ENCODE assay signal across 8 mouse cellular contexts in genomic region chr11:102455740-102456396, GRCm38 (mm10). TPM values are rescaled to one million over a fixed set of nuclear protein-coding genes. Genes with fewer than 3 reads are reported as not detected.
DNase-seq lines count a peak whose midpoint lies in the region; ATAC-seq and TF ChIP-seq lines count a peak whose summit lies in the region.

No protein-coding gene starts in this region.

- WGBS in embryonic facial prominence, embryonic 11.5 days, result under 1% methylated on average over 40 of the region's 40 CpGs
- 3% methylated on average over 35 of the region's 40 CpGs for WGBS in heart, embryonic 11.5 days (ENCODE audit: insufficient replicate concordance)
- WGBS in kidney, embryonic 14.5 days, result under 1% methylated on average over 37 of the region's 40 CpGs
- under 1% methylated on average over 40 of the region's 40 CpGs for WGBS in lung, embryonic 15.5 days

- H3K4me2 ChIP-seq in embryonic facial prominence, embryonic 11.5 days (ENCODE audit: low read depth, low read length), result peak overlapping the region; percentile 62
- H3K4me2 ChIP-seq in heart, embryonic 11.5 days, result peak overlapping the region; percentile 94
- H3K4me2 ChIP-seq in kidney, embryonic 14.5 days (replicated peaks; ENCODE audit: low read depth, low read length), result peak overlapping the region; percentile 87
- H3K4me2 ChIP-seq in lung, embryonic 15.5 days, result peak overlapping the region; percentile 94

- H3K4me1 ChIP-seq in E14TG2a.4 (replicated peaks; ENCODE audit: low read depth, low read length), result peaks cover 58% of the 10 kb centered on the region
- no peaks in the 10 kb centered on the region; the same call in 1 of the 2 replicates for H3K4me1 ChIP-seq in embryonic facial prominence, embryonic 11.5 days (ENCODE audit: control insufficient read depth, insufficient read depth, low read length)
- peaks cover 21% of the 10 kb centered on the region for H3K4me1 ChIP-seq in heart, embryonic 11.5 days (ENCODE audit: control insufficient read depth, insufficient read depth, low read length)
- peaks cover 14% of the 10 kb centered on the region for H3K4me1 ChIP-seq in kidney, embryonic 14.5 days (ENCODE audit: control insufficient read depth, insufficient read depth, low read length)
- H3K4me1 ChIP-seq in lung, embryonic 15.5 days, result peaks cover 28% of the 10 kb centered on the region

- no peaks in the 10 kb centered on the region for H3K9me3 ChIP-seq in E14TG2a.4 (ENCODE audit: low read length)
- H3K9me3 ChIP-seq in embryonic facial prominence, embryonic 11.5 days (replicated peaks; ENCODE audit: control insufficient read depth, low read length), result no peaks in the 10 kb centered on the region
- no peaks in the 10 kb centered on the region for H3K9me3 ChIP-seq in heart, embryonic 11.5 days (replicated peaks; ENCODE audit: control insufficient read depth, low read length)
- no peaks in the 10 kb centered on the region for H3K9me3 ChIP-seq in kidney, embryonic 14.5 days (ENCODE audit: control insufficient read depth, low read length)
- no peaks in the 10 kb centered on the region for H3K9me3 ChIP-seq in lung, embryonic 15.5 days

- H3K27ac ChIP-seq in embryonic facial prominence, embryonic 11.5 days (replicated peaks; ENCODE audit: low read depth, low read length), result peak overlapping the region; percentile 5; the same call in 1 of the 2 replicates
- H3K27ac ChIP-seq in heart, embryonic 11.5 days (ENCODE audit: low read depth, low read length), result peak overlapping the region; percentile 29; the same call in 1 of the 2 replicates
- peak overlapping the region; percentile 73 for H3K27ac ChIP-seq in kidney, embryonic 14.5 days (ENCODE audit: low read depth, low read length)
- H3K27ac ChIP-seq in lung, embryonic 15.5 days, result peak overlapping the region; percentile 80

- peak; percentile 84 for DNase-seq in adipocyte (ENCODE audit: low spot score)
- peak; percentile 90 for DNase-seq in embryonic facial prominence, embryonic 11.5 days (ENCODE audit: low spot score)
- peak; percentile 72 to 80 for DNase-seq in urinary bladder, postnatal 4 days (ENCODE audit: low spot score in 2 of 2)

- peak overlapping the region; percentile 36 for H3K9ac ChIP-seq in embryonic facial prominence, embryonic 11.5 days (replicated peaks; ENCODE audit: low read length)
- H3K9ac ChIP-seq in heart, embryonic 11.5 days (ENCODE audit: low read depth, low read length), result peak overlapping the region; percentile 58; the same call in 1 of the 2 replicates
- H3K9ac ChIP-seq in kidney, embryonic 14.5 days (ENCODE audit: low read depth, low read length), result peak overlapping the region; percentile 55
- H3K9ac ChIP-seq in lung, embryonic 15.5 days, result peak overlapping the region; percentile 56

- H3K4me3 ChIP-seq in E14TG2a.4 (replicated peaks; ENCODE audit: low read length), result peak overlapping the region; percentile 78
- H3K4me3 ChIP-seq in embryonic facial prominence, embryonic 11.5 days (ENCODE audit: low read depth, low read length), result peak overlapping the region; percentile 38
- peak overlapping the region; percentile 62 for H3K4me3 ChIP-seq in heart, embryonic 11.5 days (ENCODE audit: low read depth, low read length)
- peak overlapping the region; percentile 57 for H3K4me3 ChIP-seq in kidney, embryonic 14.5 days (ENCODE audit: low read length)
- H3K4me3 ChIP-seq in lung, embryonic 15.5 days, result peak overlapping the region; percentile 56

- peak; percentile 83 for ATAC-seq in embryonic facial prominence, embryonic 11.5 days (replicated peaks; ENCODE audit: insufficient number of reproducible peaks, low FRiP score, low TSS enrichment, low read depth)
- peak; percentile 82 for ATAC-seq in heart, embryonic 11.5 days (replicated peaks; ENCODE audit: insufficient number of reproducible peaks, low FRiP score, low TSS enrichment)
- ATAC-seq in kidney, embryonic 14.5 days (ENCODE audit: low FRiP score, low TSS enrichment), result peak; percentile 90
- peak; percentile 88 for ATAC-seq in lung, embryonic 15.5 days (ENCODE audit: borderline replicate concordance, extremely low read depth, low FRiP score, low TSS enrichment)
- peak; percentile 53 for ATAC-seq in neutrophil, adult 5-6 weeks (ENCODE audit: extremely low read depth, insufficient number of reproducible peaks, low FRiP score, poor library complexity, severe bottlenecking)

- H3K27me3 ChIP-seq in E14TG2a.4 (ENCODE audit: insufficient read depth, low read length), result peaks cover 75% of the 10 kb centered on the region
- H3K27me3 ChIP-seq in embryonic facial prominence, embryonic 11.5 days (ENCODE audit: control insufficient read depth, insufficient read depth, low read length), result peaks cover 2% of the 10 kb centered on the region; the same call in 1 of the 2 replicates
- peaks cover 23% of the 10 kb centered on the region for H3K27me3 ChIP-seq in heart, embryonic 11.5 days (ENCODE audit: control insufficient read depth, insufficient read depth, low read length)
- H3K27me3 ChIP-seq in kidney, embryonic 14.5 days (ENCODE audit: control insufficient read depth, insufficient read depth, low read length), result no peaks in the 10 kb centered on the region
- no peaks in the 10 kb centered on the region; the same call in 1 of the 2 replicates for H3K27me3 ChIP-seq in lung, embryonic 15.5 days

- H3K36me3 ChIP-seq in E14TG2a.4 (ENCODE audit: insufficient read depth, low read length), result no peaks in the 10 kb centered on the region
- no peaks in the 10 kb centered on the region for H3K36me3 ChIP-seq in embryonic facial prominence, embryonic 11.5 days (replicated peaks; ENCODE audit: control insufficient read depth, insufficient read depth, low read depth, low read length)
- no peaks in the 10 kb centered on the region for H3K36me3 ChIP-seq in heart, embryonic 11.5 days (ENCODE audit: control insufficient read depth, insufficient read depth, low read length)
- H3K36me3 ChIP-seq in kidney, embryonic 14.5 days (ENCODE audit: control insufficient read depth, insufficient read depth, low read length), result no peaks in the 10 kb centered on the region
- no peaks in the 10 kb centered on the region for H3K36me3 ChIP-seq in lung, embryonic 15.5 days

- no peak for TF ChIP-seq CTCF in E14TG2a.4 (conservative IDR thresholded peaks at IDR 0.05; ENCODE audit: low read length)

RNA-seq across cellular contexts. Expression of gene Fam171a2, which starts 8.4 kb away (rescaled TPM):
- polyA plus RNA-seq in embryonic facial prominence, embryonic 11.5 days (2014; fragmentation: Nextera tagmentation; extraction: Ambion mirVana), result 8.6 and 8.8 TPM in 2 replicates
- 3.1 and 5.1 TPM in 2 replicates for polyA plus RNA-seq in heart, embryonic 11.5 days (2014; fragmentation: Nextera tagmentation; extraction: Ambion mirVana)
- 12.3 and 14.7 TPM in 2 replicates for polyA plus RNA-seq in kidney, embryonic 14.5 days (2014; fragmentation: Nextera tagmentation; extraction: Ambion mirVana)
- 4.7 and 6.9 TPM in 2 replicates for polyA plus RNA-seq in lung, embryonic 15.5 days (2015; fragmentation: Nextera tagmentation; extraction: Ambion mirVana)
- total RNA-seq in neutrophil, adult 5-6 weeks (2017), result not detected in 2 replicates

RNA-seq across cellular contexts. Expression of gene Itga2b, which starts 14.1 kb away (rescaled TPM):
- 4.4 and 4.5 TPM in 2 replicates for polyA plus RNA-seq in embryonic facial prominence, embryonic 11.5 days (2014; fragmentation: Nextera tagmentation; extraction: Ambion mirVana)
- polyA plus RNA-seq in heart, embryonic 11.5 days (2014; fragmentation: Nextera tagmentation; extraction: Ambion mirVana), result 8.5 and 15.8 TPM in 2 replicates
- 5.8 and 6.4 TPM in 2 replicates for polyA plus RNA-seq in kidney, embryonic 14.5 days (2014; fragmentation: Nextera tagmentation; extraction: Ambion mirVana)
- 8.9 and 9.3 TPM in 2 replicates for polyA plus RNA-seq in lung, embryonic 15.5 days (2015; fragmentation: Nextera tagmentation; extraction: Ambion mirVana)
- 37.8 and 42.2 TPM in 2 replicates for total RNA-seq in neutrophil, adult 5-6 weeks (2017)

RNA-seq across cellular contexts. Expression of gene Grn, which starts 25.8 kb away (rescaled TPM):
- polyA plus RNA-seq in embryonic facial prominence, embryonic 11.5 days (2014; fragmentation: Nextera tagmentation; extraction: Ambion mirVana), result 38.8 and 52.0 TPM in 2 replicates
- 110 and 113 TPM in 2 replicates for polyA plus RNA-seq in heart, embryonic 11.5 days (2014; fragmentation: Nextera tagmentation; extraction: Ambion mirVana)
- polyA plus RNA-seq in kidney, embryonic 14.5 days (2014; fragmentation: Nextera tagmentation; extraction: Ambion mirVana), result 81.0 and 103 TPM in 2 replicates
- 168 and 174 TPM in 2 replicates for polyA plus RNA-seq in lung, embryonic 15.5 days (2015; fragmentation: Nextera tagmentation; extraction: Ambion mirVana)
- 44.9 and 45.2 TPM in 2 replicates for total RNA-seq in neutrophil, adult 5-6 weeks (2017)

RNA-seq across cellular contexts. Expression of gene Slc25a39, which starts 48.1 kb away (rescaled TPM):
- 168 and 185 TPM in 2 replicates for polyA plus RNA-seq in embryonic facial prominence, embryonic 11.5 days (2014; fragmentation: Nextera tagmentation; extraction: Ambion mirVana)
- 274 and 281 TPM in 2 replicates for polyA plus RNA-seq in heart, embryonic 11.5 days (2014; fragmentation: Nextera tagmentation; extraction: Ambion mirVana)
- 224 and 274 TPM in 2 replicates for polyA plus RNA-seq in kidney, embryonic 14.5 days (2014; fragmentation: Nextera tagmentation; extraction: Ambion mirVana)
- polyA plus RNA-seq in lung, embryonic 15.5 days (2015; fragmentation: Nextera tagmentation; extraction: Ambion mirVana), result 240 and 247 TPM in 2 replicates
- 31.0 and 36.2 TPM in 2 replicates for total RNA-seq in neutrophil, adult 5-6 weeks (2017)

Comparison
In these comparisons a context has a peak if more than half of its experiments do, and no peak if none do; other contexts are left out.
1. Peak in every context shown above with its lines: DNase-seq, ATAC-seq, H3K4me3 ChIP-seq and H3K27ac ChIP-seq.
2. H3K27ac ChIP-seq: peak in every context shown above with its lines; median percentile 80 in lung, embryonic 15.5 days; 73 in kidney, embryonic 14.5 days; 29 in heart, embryonic 11.5 days; 5 in embryonic facial prominence, embryonic 11.5 days.